Mouse (Mus musculus): Measurements from ENCODE around the gene Zfp212. TPM values are rescaled to one million over a fixed set of nuclear protein-coding genes. Genes with fewer than 3 reads are reported as not detected.

Zfp212 gene
- 23.2 and 24.0 TPM in 2 replicates for polyA plus RNA-seq (2015; fragmentation: Nextera tagmentation; extraction: Ambion mirVana)

- Histone ChIP-seq H3K4me1 (peaks cover 13% of the 10 kb centered on the region), H3K27me3 (no peaks in the 10 kb centered on the region), H3K9ac (peak within 1 kb of the TSS; percentile 90), H3K36me3 (no peaks in the 10 kb centered on the region), H3K4me2 (peak within 1 kb of the TSS; percentile 79), H3K4me3 (peak within 1 kb of the TSS; percentile 86), H3K9me3 (no peaks in the 10 kb centered on the region), H3K27ac (peak within 1 kb of the TSS; percentile 98)
- ATAC-seq (ENCODE audit: insufficient number of reproducible peaks, insufficient read depth, low FRiP score, low TSS enrichment, low read depth), result peak; percentile 89
- WGBS, result under 1% methylated on average over 67 of the region's 67 CpGs
These were observed at the start of gene Zfp212 for GRCm38 (mm10) chr6:47920447-47921340. Gene Zfp212 (plus strand): TSS chr6:47920476.

- Histone ChIP-seq H3K9ac (no peak overlapping the region), H3K36me3 (peaks cover 24% of the 10 kb centered on the region), H3K4me1 (no peaks in the 10 kb centered on the region), H3K9me3 (no peaks in the 10 kb centered on the region), H3K4me2 (no peak overlapping the region), H3K27me3 (no peaks in the 10 kb centered on the region), H3K27ac (no peak overlapping the region), H3K4me3 (no peak overlapping the region)
- 90% methylated on average over 5 of the region's 5 CpGs for WGBS
- ATAC-seq (ENCODE audit: insufficient number of reproducible peaks, insufficient read depth, low FRiP score, low TSS enrichment, low read depth), result no peak
These were observed 48.0 kb upstream of the Zfp212 start for GRCm38 (mm10) chr6:47872266-47872665.

GRCm38 (mm10) chr6:47877058-47877457, 43.2 kb upstream of the Zfp212 start, which contains the start of gene Zfp282:
Gene Zfp282 (plus strand): TSS chr6:47877204.
- Histone ChIP-seq H3K27me3 (no peaks in the 10 kb centered on the region), H3K4me1 (peaks cover 17% of the 10 kb centered on the region), H3K4me3 (peak within 1 kb of the TSS; percentile 94), H3K9ac (peak within 1 kb of the TSS; percentile 97), H3K36me3 (peaks cover 23% of the 10 kb centered on the region), H3K4me2 (peak within 1 kb of the TSS; percentile 88), H3K9me3 (no peaks in the 10 kb centered on the region), H3K27ac (peak within 1 kb of the TSS; percentile 97)
- no peak for ATAC-seq (ENCODE audit: insufficient number of reproducible peaks, insufficient read depth, low FRiP score, low TSS enrichment, low read depth)
- WGBS, result 4% methylated on average over 9 of the region's 9 CpGs

- no peaks in the 10 kb centered on the region for H3K9me3 ChIP-seq
- under 1% methylated on average over 69 of the region's 71 CpGs for WGBS
- H3K36me3 ChIP-seq, result peaks cover 28% of the 10 kb centered on the region
- H3K27me3 ChIP-seq, result no peaks in the 10 kb centered on the region
- H3K27ac ChIP-seq, result peak overlapping the region; percentile 97
- peak overlapping the region; percentile 88 for H3K4me2 ChIP-seq
- peak; percentile 93 for ATAC-seq (ENCODE audit: insufficient number of reproducible peaks, insufficient read depth, low FRiP score, low TSS enrichment, low read depth)
- H3K4me1 ChIP-seq, result peaks cover 17% of the 10 kb centered on the region
- H3K4me3 ChIP-seq, result peak overlapping the region; percentile 94
- H3K9ac ChIP-seq, result peak overlapping the region; percentile 97
These were observed 42.7 kb upstream of the Zfp212 start for GRCm38 (mm10) chr6:47877461-47878132.

- peak overlapping the region; percentile 88 for H3K4me2 ChIP-seq
- peaks cover 33% of the 10 kb centered on the region for H3K36me3 ChIP-seq
- H3K27ac ChIP-seq, result peak overlapping the region; percentile 97
- H3K4me1 ChIP-seq, result peaks cover 17% of the 10 kb centered on the region
- no peaks in the 10 kb centered on the region for H3K27me3 ChIP-seq
- no peaks in the 10 kb centered on the region for H3K9me3 ChIP-seq
- 1% methylated on average over 11 of the region's 11 CpGs for WGBS
- no peak for ATAC-seq (ENCODE audit: insufficient number of reproducible peaks, insufficient read depth, low FRiP score, low TSS enrichment, low read depth)
- H3K9ac ChIP-seq, result peak overlapping the region; percentile 97
- H3K4me3 ChIP-seq, result peak overlapping the region; percentile 94
These were observed 42.2 kb upstream of the Zfp212 start for GRCm38 (mm10) chr6:47878133-47878514.

- peaks cover 38% of the 10 kb centered on the region for H3K36me3 ChIP-seq
- H3K9ac ChIP-seq, result peak overlapping the region; percentile 97
- H3K27me3 ChIP-seq, result no peaks in the 10 kb centered on the region
- peak overlapping the region; percentile 97 for H3K27ac ChIP-seq
- H3K4me2 ChIP-seq, result peak overlapping the region; percentile 88
- H3K9me3 ChIP-seq, result no peaks in the 10 kb centered on the region
- no peak for ATAC-seq (ENCODE audit: insufficient number of reproducible peaks, insufficient read depth, low FRiP score, low TSS enrichment, low read depth)
- 35% methylated on average over 3 of the region's 3 CpGs for WGBS
- H3K4me3 ChIP-seq, result peak overlapping the region; percentile 94
- peaks cover 17% of the 10 kb centered on the region for H3K4me1 ChIP-seq
These were observed 41.7 kb upstream of the Zfp212 start for GRCm38 (mm10) chr6:47878593-47878992.

GRCm38 (mm10) chr6:47879049-47879716, 41.1 kb upstream of the Zfp212 start:
- Histone ChIP-seq H3K36me3 (peaks cover 43% of the 10 kb centered on the region), H3K4me2 (peak overlapping the region; percentile 88), H3K27ac (peak overlapping the region; percentile 97), H3K4me3 (peak overlapping the region; percentile 94), H3K4me1 (peaks cover 17% of the 10 kb centered on the region), H3K27me3 (no peaks in the 10 kb centered on the region), H3K9me3 (no peaks in the 10 kb centered on the region), H3K9ac (peak overlapping the region; percentile 97)
- no peak for ATAC-seq (ENCODE audit: insufficient number of reproducible peaks, insufficient read depth, low FRiP score, low TSS enrichment, low read depth)
- 67% methylated on average over 4 of the region's 4 CpGs for WGBS

- Histone ChIP-seq H3K27ac (peak overlapping the region; percentile 69), H3K9ac (peak overlapping the region; percentile 32; the same call in 1 of the 2 replicates), H3K4me2 (peak overlapping the region; percentile 88), H3K4me1 (peaks cover 17% of the 10 kb centered on the region), H3K4me3 (no peak overlapping the region), H3K36me3 (peaks cover 53% of the 10 kb centered on the region), H3K9me3 (no peaks in the 10 kb centered on the region), H3K27me3 (no peaks in the 10 kb centered on the region)
- 80% methylated on average over 10 of the region's 10 CpGs for WGBS
- ATAC-seq (ENCODE audit: insufficient number of reproducible peaks, insufficient read depth, low FRiP score, low TSS enrichment, low read depth), result no peak
These were observed 40.1 kb upstream of the Zfp212 start for GRCm38 (mm10) chr6:47880166-47880565.

GRCm38 (mm10) chr6:47888812-47889383, 31.4 kb upstream of the Zfp212 start:
- peak overlapping the region; percentile 28 for H3K27ac ChIP-seq
- ATAC-seq (ENCODE audit: insufficient number of reproducible peaks, insufficient read depth, low FRiP score, low TSS enrichment, low read depth), result no peak
- WGBS, result 89% methylated on average over 8 of the region's 8 CpGs
- peaks cover 5% of the 10 kb centered on the region for H3K4me1 ChIP-seq
- H3K4me2 ChIP-seq, result no peak overlapping the region
- H3K36me3 ChIP-seq, result peaks cover 88% of the 10 kb centered on the region
- H3K4me3 ChIP-seq, result no peak overlapping the region
- H3K9ac ChIP-seq, result no peak overlapping the region
- no peaks in the 10 kb centered on the region for H3K27me3 ChIP-seq
- no peaks in the 10 kb centered on the region for H3K9me3 ChIP-seq

GRCm38 (mm10) chr6:47899416-47899815, 20.9 kb upstream of the Zfp212 start:
- no peak overlapping the region for H3K27ac ChIP-seq
- peaks cover 72% of the 10 kb centered on the region for H3K36me3 ChIP-seq

GRCm38 (mm10) chr6:47903587-47903986, 16.7 kb upstream of the Zfp212 start:
- 75% methylated on average over 4 of the region's 4 CpGs for WGBS
- Histone ChIP-seq H3K9me3 (no peaks in the 10 kb centered on the region), H3K27me3 (peaks cover 8% of the 10 kb centered on the region; the same call in 1 of the 2 replicates), H3K36me3 (peaks cover 95% of the 10 kb centered on the region), H3K4me1 (no peaks in the 10 kb centered on the region), H3K4me2 (no peak overlapping the region), H3K27ac (no peak overlapping the region), H3K4me3 (no peak overlapping the region), H3K9ac (no peak overlapping the region)
- no peak for ATAC-seq (ENCODE audit: insufficient number of reproducible peaks, insufficient read depth, low FRiP score, low TSS enrichment, low read depth)

More at GRCm38 (mm10) chr6:47899416-47899815, 20.9 kb upstream of the Zfp212 start:
- no peak overlapping the region for H3K9ac ChIP-seq
- no peaks in the 10 kb centered on the region for H3K4me1 ChIP-seq
- no peak overlapping the region for H3K4me3 ChIP-seq
- no peak for ATAC-seq (ENCODE audit: insufficient number of reproducible peaks, insufficient read depth, low FRiP score, low TSS enrichment, low read depth)
- no peaks in the 10 kb centered on the region for H3K9me3 ChIP-seq
- H3K27me3 ChIP-seq, result peaks cover 8% of the 10 kb centered on the region; the same call in 1 of the 2 replicates
- 88% methylated on average over 6 of the region's 6 CpGs for WGBS
- no peak overlapping the region for H3K4me2 ChIP-seq

All from embryonic facial prominence, embryonic 13.5 days (tissue).